Mouse (Mus musculus): ENCODE measurements at regions not wholly inside any gene's neighbourhood (a gene's known extent, or its start where the extent isn't known, plus 50 kb on each side); places are given as distances from the start of the nearest gene placed in this dataset.

DNA sequence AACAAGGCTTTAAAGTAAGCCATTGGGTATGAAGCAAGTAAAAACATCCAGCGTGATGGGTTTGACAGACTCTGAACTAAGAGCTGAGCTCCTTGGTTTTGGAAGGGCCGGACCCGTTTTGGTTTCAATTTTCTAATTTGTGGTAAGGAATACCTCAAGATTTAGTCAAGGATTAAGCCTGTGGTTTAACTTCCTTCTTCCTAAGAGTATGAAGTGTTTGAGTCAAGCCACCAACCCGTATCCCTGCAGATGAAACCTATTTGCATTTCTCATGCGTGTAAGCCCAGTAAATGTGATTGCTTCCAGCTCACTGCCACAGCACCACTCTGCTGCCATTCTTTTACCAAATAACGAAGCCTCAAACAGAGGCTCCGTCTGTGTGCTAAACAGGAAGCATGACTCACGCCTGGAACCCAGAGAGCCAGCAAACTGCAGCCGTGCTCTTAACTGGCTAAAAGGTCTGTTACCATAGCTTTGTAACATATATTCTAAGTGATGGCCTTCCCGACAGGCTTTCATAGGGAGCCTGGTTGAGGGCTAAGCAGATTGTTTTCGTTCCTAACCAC lies 149.7 kb downstream of the Etv1 start:
- peak overlapping the region; percentile 46; the same call in 1 of the 2 replicates for H3K27ac ChIP-seq (ENCODE audit: insufficient read depth, low read length)
- WGBS, result 32% methylated on average over 11 of the region's 11 CpGs
- DNase-seq, result peak; percentile 44 to 61
- H3K27me3 ChIP-seq (ENCODE audit: control insufficient read depth, insufficient read depth, low read length), result no peaks in the 10 kb centered on the region
- no peak for TF ChIP-seq CTCF (IDR thresholded peaks at IDR 0.05; ENCODE audit: borderline replicate concordance, insufficient read depth, low read depth, low read length)
- TF ChIP-seq POLR2A (IDR thresholded peaks at IDR 0.05; ENCODE audit: borderline replicate concordance, insufficient read depth, low read length), result no peak
- no peak overlapping the region for H3K4me3 ChIP-seq (replicated peaks; ENCODE audit: insufficient read depth, low read depth, low read length)
- H3K4me1 ChIP-seq (ENCODE audit: control insufficient read depth, insufficient read depth, low read length), result no peaks in the 10 kb centered on the region

GRCm38 (mm10) chr12:38929644-38930043 lies 150.5 kb downstream of the Etv1 start:
- DNase-seq, result no peak
- H3K4me3 ChIP-seq (replicated peaks; ENCODE audit: insufficient read depth, low read depth, low read length), result no peak overlapping the region
- H3K27me3 ChIP-seq (ENCODE audit: control insufficient read depth, insufficient read depth, low read length), result no peaks in the 10 kb centered on the region
- no peak overlapping the region for H3K27ac ChIP-seq (ENCODE audit: insufficient read depth, low read length)
- WGBS, result 93% methylated on average over 1 of the region's 1 CpGs
- TF ChIP-seq POLR2A (IDR thresholded peaks at IDR 0.05; ENCODE audit: borderline replicate concordance, insufficient read depth, low read length), result no peak
- no peak for TF ChIP-seq CTCF (IDR thresholded peaks at IDR 0.05; ENCODE audit: borderline replicate concordance, insufficient read depth, low read depth, low read length)
- no peaks in the 10 kb centered on the region for H3K4me1 ChIP-seq (ENCODE audit: control insufficient read depth, insufficient read depth, low read length)

GRCm38 (mm10) chr12:38931769-38932168 lies 152.6 kb downstream of the Etv1 start:
- 72% methylated on average over 2 of the region's 2 CpGs for whole genome bisulfite sequencing
- Histone ChIP-seq H3K27ac (ENCODE audit: insufficient read depth, low read length) (no peak overlapping the region), H3K27me3 (ENCODE audit: control insufficient read depth, insufficient read depth, low read length) (no peaks in the 10 kb centered on the region), H3K4me1 (ENCODE audit: control insufficient read depth, insufficient read depth, low read length) (no peaks in the 10 kb centered on the region), H3K4me3 (replicated peaks; ENCODE audit: insufficient read depth, low read depth, low read length) (no peak overlapping the region)
- no peak for DNase-seq
- TF ChIP-seq CTCF (IDR thresholded peaks at IDR 0.05; ENCODE audit: borderline replicate concordance, insufficient read depth, low read depth, low read length) (no peak), POLR2A (IDR thresholded peaks at IDR 0.05; ENCODE audit: borderline replicate concordance, insufficient read depth, low read length) (no peak)

DNA sequence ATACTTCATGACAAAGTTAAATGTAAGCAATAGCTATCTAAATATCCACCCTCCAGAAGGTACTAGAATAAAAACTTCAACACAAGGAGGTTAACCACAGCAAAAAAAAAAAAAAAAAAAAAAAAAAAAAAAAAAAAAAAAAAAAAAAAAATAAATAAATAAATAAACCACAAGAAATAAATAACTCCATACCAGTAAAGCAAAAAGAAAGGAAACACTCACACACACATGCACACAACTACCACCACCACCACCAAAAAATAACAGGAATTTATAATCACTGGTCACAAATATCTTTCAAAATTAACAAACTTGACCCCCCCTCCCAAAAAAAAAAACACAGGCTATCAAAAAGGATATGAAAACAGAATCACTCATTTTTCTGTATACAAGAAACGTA lies 180.4 kb downstream of the Etv1 start:
- no peak for DNase-seq
- Histone ChIP-seq H3K4me3 (replicated peaks; ENCODE audit: insufficient read depth, low read depth, low read length) (no peak overlapping the region), H3K27ac (ENCODE audit: insufficient read depth, low read length) (no peak overlapping the region), H3K27me3 (ENCODE audit: control insufficient read depth, insufficient read depth, low read length) (no peaks in the 10 kb centered on the region), H3K4me1 (ENCODE audit: control insufficient read depth, insufficient read depth, low read length) (no peaks in the 10 kb centered on the region)
- no peak for TF ChIP-seq POLR2A (IDR thresholded peaks at IDR 0.05; ENCODE audit: borderline replicate concordance, insufficient read depth, low read length)
- TF ChIP-seq CTCF (IDR thresholded peaks at IDR 0.05; ENCODE audit: borderline replicate concordance, insufficient read depth, low read depth, low read length), result no peak
- 78% methylated on average over 1 of the region's 1 CpGs for WGBS

GRCm38 (mm10) chr12:38962302-38962701 lies 183.1 kb downstream of the Etv1 start:
- TF ChIP-seq CTCF (IDR thresholded peaks at IDR 0.05; ENCODE audit: borderline replicate concordance, insufficient read depth, low read depth, low read length) (no peak), POLR2A (IDR thresholded peaks at IDR 0.05; ENCODE audit: borderline replicate concordance, insufficient read depth, low read length) (no peak)
- no peak overlapping the region for H3K27ac ChIP-seq (ENCODE audit: insufficient read depth, low read length)
- H3K4me1 ChIP-seq (ENCODE audit: control insufficient read depth, insufficient read depth, low read length), result no peaks in the 10 kb centered on the region
- no peaks in the 10 kb centered on the region for H3K27me3 ChIP-seq (ENCODE audit: control insufficient read depth, insufficient read depth, low read length)
- DNase-seq, result no peak
- no peak overlapping the region for H3K4me3 ChIP-seq (replicated peaks; ENCODE audit: insufficient read depth, low read depth, low read length)

DNA sequence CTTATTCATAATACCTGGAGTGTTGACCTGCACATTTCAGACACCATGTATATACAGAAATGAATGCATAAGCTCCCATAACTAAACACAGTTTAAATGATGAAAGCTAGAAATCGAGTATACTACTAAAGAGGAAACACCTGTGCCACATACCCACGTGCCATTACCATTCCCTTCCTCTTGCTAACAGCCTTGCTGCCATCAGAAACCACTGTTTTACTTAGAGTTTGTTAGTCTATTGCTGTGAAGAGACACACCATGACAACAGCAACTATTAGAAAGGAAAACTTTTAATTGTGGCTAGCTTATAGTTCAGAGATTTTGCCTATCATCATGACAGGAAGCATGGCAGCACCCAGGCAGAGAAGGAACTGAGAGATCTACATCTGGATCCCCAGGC lies 191.2 kb downstream of the Etv1 start:
- Histone ChIP-seq H3K27ac (ENCODE audit: insufficient read depth, low read length) (no peak overlapping the region), H3K4me3 (replicated peaks; ENCODE audit: insufficient read depth, low read depth, low read length) (no peak overlapping the region), H3K4me1 (ENCODE audit: control insufficient read depth, insufficient read depth, low read length) (no peaks in the 10 kb centered on the region), H3K27me3 (ENCODE audit: control insufficient read depth, insufficient read depth, low read length) (no peaks in the 10 kb centered on the region)
- no peak for DNase-seq
- 74% methylated on average over 2 of the region's 2 CpGs for WGBS
- TF ChIP-seq CTCF (IDR thresholded peaks at IDR 0.05; ENCODE audit: borderline replicate concordance, insufficient read depth, low read depth, low read length) (no peak), POLR2A (IDR thresholded peaks at IDR 0.05; ENCODE audit: borderline replicate concordance, insufficient read depth, low read length) (no peak)

DNA sequence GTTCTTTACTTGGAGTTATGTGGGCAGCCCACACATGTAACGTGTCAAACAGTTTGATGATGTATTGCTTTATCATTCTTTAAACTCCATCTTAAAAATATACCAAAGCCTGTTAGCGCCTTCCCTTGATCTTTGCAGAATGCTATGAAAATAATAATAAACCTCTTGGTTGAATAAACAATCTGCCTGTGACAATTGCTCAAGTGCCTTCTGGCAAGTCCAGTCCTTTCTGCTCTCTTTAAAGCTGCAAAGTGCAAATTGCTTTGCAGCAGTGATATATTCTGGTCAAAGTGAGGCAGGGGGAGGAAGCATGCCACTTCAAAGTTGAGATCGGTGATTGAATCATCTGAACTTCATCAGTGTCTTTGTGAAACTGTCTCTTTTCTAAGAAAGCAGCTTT lies 193.0 kb downstream of the Etv1 start:
- WGBS, result 98% methylated on average over 3 of the region's 3 CpGs

GRCm38 (mm10) chr12:38975508-38975907 lies 196.3 kb downstream of the Etv1 start:
- H3K27me3 ChIP-seq (ENCODE audit: control insufficient read depth, insufficient read depth, low read length), result no peaks in the 10 kb centered on the region
- no peak overlapping the region for H3K4me3 ChIP-seq (replicated peaks; ENCODE audit: insufficient read depth, low read depth, low read length)
- H3K4me1 ChIP-seq (ENCODE audit: control insufficient read depth, insufficient read depth, low read length), result peaks cover 3% of the 10 kb centered on the region; the same call in 1 of the 2 replicates
- 19% methylated on average over 4 of the region's 4 CpGs for WGBS
- H3K27ac ChIP-seq (ENCODE audit: insufficient read depth, low read length), result no peak overlapping the region
- TF ChIP-seq CTCF (IDR thresholded peaks at IDR 0.05; ENCODE audit: borderline replicate concordance, insufficient read depth, low read depth, low read length) (no peak), POLR2A (IDR thresholded peaks at IDR 0.05; ENCODE audit: borderline replicate concordance, insufficient read depth, low read length) (no peak)
- peak; percentile 47 to 75 for DNase-seq

More for the DNA sequence above, 193.0 kb downstream of the Etv1 start:
- TF ChIP-seq CTCF (IDR thresholded peaks at IDR 0.05; ENCODE audit: borderline replicate concordance, insufficient read depth, low read depth, low read length) (no peak), POLR2A (IDR thresholded peaks at IDR 0.05; ENCODE audit: borderline replicate concordance, insufficient read depth, low read length) (no peak)
- no peak for DNase-seq
- no peak overlapping the region for H3K4me3 ChIP-seq (replicated peaks; ENCODE audit: insufficient read depth, low read depth, low read length)
- H3K27ac ChIP-seq (ENCODE audit: insufficient read depth, low read length), result no peak overlapping the region
- peaks cover 3% of the 10 kb centered on the region; the same call in 1 of the 2 replicates for H3K4me1 ChIP-seq (ENCODE audit: control insufficient read depth, insufficient read depth, low read length)
- H3K27me3 ChIP-seq (ENCODE audit: control insufficient read depth, insufficient read depth, low read length), result no peaks in the 10 kb centered on the region
